Comparison of ENCODE assay signal across 9 mouse cellular contexts in the genomic region with DNA sequence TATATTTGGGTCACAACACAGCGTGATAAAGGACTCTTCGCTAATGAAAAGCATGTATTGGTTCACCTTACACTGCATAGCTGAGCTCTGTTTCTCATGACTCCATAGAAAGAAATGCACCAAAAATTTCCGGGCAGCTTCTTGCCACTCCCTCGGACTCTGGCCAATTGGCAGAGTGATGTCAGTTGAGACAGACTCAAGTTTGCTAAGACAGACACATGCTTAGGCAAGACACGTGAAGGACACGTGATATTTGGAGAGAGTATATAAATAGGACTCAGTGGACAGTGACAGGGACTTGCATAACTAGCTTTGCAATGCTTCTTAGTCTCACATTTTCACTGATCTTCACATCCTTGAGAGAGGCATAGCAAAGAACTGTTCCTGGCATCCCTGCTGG. TPM values are rescaled to one million over a fixed set of nuclear protein-coding genes. Genes with fewer than 3 reads are reported as not detected.
A peak's percentile ranks its signal among the peaks of the same experiment; 100 is the strongest.
DNase-seq lines count a peak whose midpoint lies in the region; ATAC-seq lines count a peak whose summit lies in the region.
"Had no signal": no experiment of that assay in that cellular context is flagged by ENCODE, and none has a peak within 500 bp of the region (broad histone marks: within the 10 kb centered on the region; RNA-seq: fewer than 3 reads in every experiment).

No protein-coding gene starts in this region.

- no peak for ATAC-seq in erythroblast, adult 5-6 weeks (replicated peaks; ENCODE audit: low FRiP score, poor library complexity, severe bottlenecking)

- DNase-seq in layer of hippocampus, adult 9-10 months (ENCODE audit: low spot score), result peak; percentile 22
- DNase-seq in layer of hippocampus, postnatal 36 days, result no peak
- peak; percentile 75 for DNase-seq in adrenal gland, postnatal 10 days
- peak; percentile 48 to 69 for DNase-seq in cerebellum, postnatal 25 days
- peak; percentile 55 for DNase-seq in lung, postnatal 14 days
- no peak for DNase-seq in spleen, postnatal 10 days (ENCODE audit: low spot score in 2 of 2)
- DNase-seq in thymus, adult 18-20 months, result no peak
- DNase-seq: thymus, postnatal 4 days had no signal

RNA-seq across cellular contexts. Expression of gene Nlrc3, which starts 20.1 kb away (rescaled TPM):
- 1 to 10 TPM; 2.2 to 2.9 TPM for total RNA-seq in layer of hippocampus, postnatal 36 days (2021)
- 1 to 10 TPM; 2.5 to 5.5 TPM for total RNA-seq in adrenal gland, postnatal 10 days (2021)
- 0.42 TPM in 1 of 2 replicates, not detected in the other for total RNA-seq in erythroblast, adult 5-6 weeks (2015; ENCODE audit: low replicate concordance)
- total RNA-seq in erythroblast, adult 5-6 weeks (2017; ENCODE audit: low replicate concordance), result 0.56 TPM in 1 of 2 replicates, not detected in the other

RNA-seq across cellular contexts. Expression of gene Slx4, which starts 47.2 kb away (rescaled TPM):
- 10 to 100 TPM; 46.4 to 48.1 TPM for total RNA-seq in layer of hippocampus, postnatal 36 days (2021)
- 10 to 100 TPM; 19.8 to 21.3 TPM for total RNA-seq in adrenal gland, postnatal 10 days (2021)
- 16.7 and 28.2 TPM in 2 replicates for total RNA-seq in erythroblast, adult 5-6 weeks (2015; ENCODE audit: low replicate concordance)
- total RNA-seq in erythroblast, adult 5-6 weeks (2017; ENCODE audit: low replicate concordance), result 14.1 and 17.3 TPM in 2 replicates

RNA-seq across cellular contexts. Expression of gene Cluap1, which starts 47.8 kb away (rescaled TPM):
- 10 to 100 TPM; 30.2 to 32.0 TPM for total RNA-seq in layer of hippocampus, postnatal 36 days (2021)
- 10 to 100 TPM; 15.0 to 21.8 TPM for total RNA-seq in adrenal gland, postnatal 10 days (2021)
- 4.4 and 4.8 TPM in 2 replicates for total RNA-seq in erythroblast, adult 5-6 weeks (2015; ENCODE audit: low replicate concordance)
- 3.6 and 7.0 TPM in 2 replicates for total RNA-seq in erythroblast, adult 5-6 weeks (2017; ENCODE audit: low replicate concordance)

RNA-seq across cellular contexts. Expression of gene 1700037C18Rik, which starts 47.9 kb away (rescaled TPM):
- 1 to 10 TPM; 4.6 to 5.2 TPM for total RNA-seq in layer of hippocampus, postnatal 36 days (2021)
- total RNA-seq in adrenal gland, postnatal 10 days (2021), result 1 to 10 TPM; 3.8 to 5.1 TPM
- total RNA-seq in erythroblast, adult 5-6 weeks (2015; ENCODE audit: low replicate concordance), result not detected in 2 replicates
- total RNA-seq in erythroblast, adult 5-6 weeks (2017; ENCODE audit: low replicate concordance), result not detected in 2 replicates

Comparison
In these comparisons a context has a peak if more than half of its experiments do, and no peak if none do; other contexts are left out.
1. DNase-seq: peak in layer of hippocampus, adult 9-10 months (single experiment), adrenal gland, postnatal 10 days (single experiment), cerebellum, postnatal 25 days (2 of 2) and lung, postnatal 14 days (single experiment); none in layer of hippocampus, postnatal 36 days (0 of 2), spleen, postnatal 10 days (0 of 2) and thymus, adult 18-20 months (0 of 2).